Mouse (Mus musculus) E14TG2a.4 (cell line): ENCODE measurements around the gene Ndufb10.

Experiments used
- CTCF ChIP-seq: conservative IDR thresholded peaks from 2 replicates; pipeline ENCODE4 v1.5.1; 2014; ENCODE audit warnings: low read length
- POU5F1 ChIP-seq: IDR thresholded peaks from 2 replicates; pipeline ENCODE4 v1.6.1; 2014; ENCODE audit warnings: low read length, borderline replicate concordance

DNA sequence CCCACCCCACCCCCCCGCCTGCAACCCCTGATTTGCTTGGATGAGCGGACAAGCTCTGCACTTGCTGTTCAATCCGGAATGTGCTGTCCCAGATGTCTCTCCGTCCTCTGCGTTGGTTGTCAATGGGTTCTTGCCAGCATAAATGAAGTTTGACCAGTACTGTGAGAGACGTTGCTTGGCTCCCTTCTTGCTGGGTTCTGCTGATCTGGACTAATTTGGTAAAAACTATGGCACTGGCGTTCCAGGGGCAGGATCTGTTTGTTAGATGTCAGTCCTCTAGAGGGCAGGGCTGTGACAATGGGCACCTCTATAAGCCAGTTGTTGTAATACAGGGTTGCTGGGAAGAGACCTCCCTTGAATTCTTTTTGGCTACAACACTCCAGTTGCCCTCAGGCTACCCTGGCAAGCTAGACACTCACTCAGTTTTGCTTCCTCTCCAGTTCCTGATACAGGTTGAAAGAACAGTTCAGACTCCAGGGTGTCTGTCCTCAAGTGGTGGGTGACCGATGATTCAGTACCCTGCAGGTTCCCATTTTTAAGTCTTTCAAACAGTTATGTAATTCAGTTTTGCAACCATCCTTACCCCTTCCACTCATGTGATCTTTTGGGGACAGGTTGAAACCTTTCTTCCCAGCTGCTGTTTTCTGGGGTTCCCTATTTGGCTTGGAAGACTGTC, 13.0 kb upstream of the Ndufb10 start:
- TF ChIP-seq CTCF, result no peak
- TF ChIP-seq POU5F1, result no peak
